Mouse (Mus musculus) olfactory bulb, adult 2 months (tissue): ENCODE measurements around the gene Pex12.

Source experiments
- CTCF ChIP-seq: fragments of 200-500 bp; IDR thresholded peaks from 2 replicates; pipeline ENCODE4 v1.5.1; 2012; ENCODE audit warnings: low read depth, mild to moderate bottlenecking, low read length, moderate library complexity; ENCODE audit not compliant: insufficient read depth
- POLR2A ChIP-seq: fragments of 200-500 bp; IDR thresholded peaks from 2 replicates; pipeline ENCODE4 v1.6.1; 2012; ENCODE audit warnings: mild to moderate bottlenecking, low read depth, low read length, moderate library complexity; ENCODE audit not compliant: insufficient read depth

GRCm38 (mm10) chr11:83262673-83263072 lies 39.7 kb downstream of the Pex12 start:
- TF ChIP-seq CTCF (no peak), POLR2A (no peak)
